Mouse (Mus musculus): ENCODE measurements around the gene Arpc1a.
A peak's percentile ranks its signal among the peaks of the same experiment; 100 is the strongest.
"Not testable (repeated sequence)": the region's sequence is repeated elsewhere in the genome, so short reads cannot be mapped to it uniquely, and the experiment has no call there.

Gene Arpc1a

GRCm38 (mm10) chr5:145104328-145104727 lies 20.7 kb downstream of the Arpc1a start:
- no peak for DNase-seq (ENCODE audit: low spot score)

GRCm38 (mm10) chr5:145105694-145106275 lies 22.2 kb downstream of the Arpc1a start:
- DNase-seq (ENCODE audit: low spot score): no peak

GRCm38 (mm10) chr5:145110401-145110800 lies 26.8 kb downstream of the Arpc1a start:
- no peak for DNase-seq (ENCODE audit: low spot score)

DNA sequence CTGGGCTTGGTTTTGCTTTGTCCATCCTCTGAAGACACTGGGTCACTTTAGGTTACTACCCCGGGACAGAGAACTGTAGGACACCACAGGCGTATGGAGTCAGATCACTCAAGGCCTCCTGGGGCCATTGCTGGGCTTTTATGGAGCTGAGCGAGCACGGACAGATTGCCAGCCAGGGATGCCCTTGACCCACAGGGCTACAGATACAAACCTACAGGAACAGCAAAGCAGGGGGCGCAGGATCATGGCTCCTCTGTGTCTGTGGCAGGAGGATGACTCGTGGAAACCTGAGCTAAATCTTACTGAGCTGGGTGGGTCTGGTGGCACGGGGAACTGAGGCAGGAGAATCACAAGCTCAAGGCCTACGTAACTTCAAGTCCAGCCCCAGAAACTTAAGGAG lies 28.9 kb downstream of the Arpc1a start:
- DNase-seq (ENCODE audit: low spot score): no peak

GRCm38 (mm10) chr5:145113416-145113815 lies 29.8 kb downstream of the Arpc1a start:
- no peak for DNase-seq (ENCODE audit: low spot score)

DNA sequence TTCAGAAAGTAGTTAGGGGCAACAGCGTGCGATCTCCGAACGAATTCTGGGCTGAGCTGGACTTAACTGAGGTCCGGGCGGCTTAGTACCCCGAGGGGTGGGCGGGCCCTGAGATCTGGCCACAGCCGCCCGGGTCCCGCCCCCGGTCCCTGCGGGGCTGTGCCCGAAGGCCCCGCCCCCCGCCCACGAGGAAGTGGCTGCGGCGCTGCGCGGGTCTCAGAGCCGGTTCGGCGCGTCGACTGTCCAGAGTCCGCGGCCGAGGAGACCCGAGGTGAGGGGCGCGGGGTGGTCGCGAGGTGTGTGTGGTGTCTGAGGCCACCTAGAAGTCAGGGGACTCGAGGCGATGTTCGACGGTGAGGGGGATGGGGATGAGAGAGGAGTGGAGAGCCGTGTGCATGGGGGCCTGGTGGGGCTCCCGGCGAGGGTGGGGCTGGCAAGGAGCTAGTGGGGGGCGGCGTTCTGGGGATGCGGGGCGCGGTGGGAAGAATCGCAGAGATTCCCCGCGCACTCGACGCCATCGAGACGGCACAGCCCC lies 30.5 kb downstream of the Arpc1a start, which contains the start of gene Arpc1b:
TSS of gene Arpc1b (plus strand) at position 145 of the 535 bp plus-strand sequence.
- peak; percentile 54 for DNase-seq (ENCODE audit: low spot score)

- DNase-seq (ENCODE audit: low spot score): peak; percentile 63
These were observed 31.2 kb downstream of the Arpc1a start for GRCm38 (mm10) chr5:145114606-145115473.

GRCm38 (mm10) chr5:145115736-145116135 lies 32.1 kb downstream of the Arpc1a start:
- no peak for DNase-seq (ENCODE audit: low spot score)

DNA sequence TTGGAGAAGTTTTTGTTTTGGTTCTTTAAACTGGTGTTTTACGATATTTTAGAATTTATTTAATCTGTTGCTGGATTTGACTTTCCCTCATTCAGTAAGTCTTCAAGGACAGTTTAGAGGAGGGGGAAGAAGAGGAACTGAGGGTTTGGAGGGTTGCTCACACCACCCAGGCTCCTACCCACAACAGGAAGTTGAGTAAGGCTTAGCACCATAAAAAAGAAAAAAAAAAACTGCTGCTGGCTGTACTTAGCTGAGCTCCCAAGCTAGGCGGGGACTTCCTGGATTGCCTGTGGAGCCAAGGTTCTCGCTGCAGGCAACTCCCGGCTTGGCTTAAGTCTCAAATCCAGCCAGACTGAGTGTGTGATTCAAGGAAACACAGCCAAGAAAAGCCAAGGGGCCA lies 32.7 kb downstream of the Arpc1a start:
- peak; percentile 43 for DNase-seq (ENCODE audit: low spot score)

DNA sequence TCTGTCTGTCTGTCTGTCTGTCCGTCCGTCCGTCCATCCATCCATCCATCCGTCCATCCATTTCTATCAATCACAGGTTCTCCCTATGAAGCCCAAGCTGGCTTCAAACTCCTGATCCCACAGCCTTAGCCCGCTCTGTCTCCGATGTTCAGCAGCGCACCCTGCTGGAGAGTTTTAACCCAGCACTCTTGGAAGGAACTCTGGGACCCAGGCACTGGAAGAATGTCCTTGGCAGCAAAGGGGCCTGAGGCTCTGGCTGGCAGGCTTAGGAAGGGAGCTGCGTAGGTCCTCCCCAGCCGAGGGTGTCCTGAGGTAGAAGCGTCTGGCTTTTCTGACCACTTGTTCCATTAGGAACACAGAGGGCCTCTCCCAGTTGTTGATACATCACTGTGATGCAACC lies 33.3 kb downstream of the Arpc1a start:
- peak; percentile 70 for DNase-seq (ENCODE audit: low spot score)

DNA sequence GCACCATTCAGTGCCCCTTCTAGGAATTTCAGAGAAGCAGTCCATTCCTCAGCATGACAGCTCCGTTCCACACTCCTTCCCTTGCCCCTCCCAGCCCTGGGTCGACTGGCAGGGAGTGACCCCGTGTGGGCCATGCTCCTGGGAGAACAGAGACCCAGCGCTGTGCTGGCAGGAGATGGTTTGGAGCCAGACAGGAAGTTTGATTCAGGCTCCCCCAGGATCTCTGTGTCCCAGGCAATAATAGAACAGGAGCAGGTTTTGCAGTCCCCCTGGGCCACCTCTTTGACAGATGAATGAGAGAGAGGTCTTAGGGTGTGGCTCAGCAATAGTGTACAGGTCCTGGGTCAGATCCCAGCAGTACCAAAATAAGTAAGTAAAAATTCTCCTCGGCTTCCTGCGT lies 34.4 kb downstream of the Arpc1a start:
- DNase-seq (ENCODE audit: low spot score): no peak

DNA sequence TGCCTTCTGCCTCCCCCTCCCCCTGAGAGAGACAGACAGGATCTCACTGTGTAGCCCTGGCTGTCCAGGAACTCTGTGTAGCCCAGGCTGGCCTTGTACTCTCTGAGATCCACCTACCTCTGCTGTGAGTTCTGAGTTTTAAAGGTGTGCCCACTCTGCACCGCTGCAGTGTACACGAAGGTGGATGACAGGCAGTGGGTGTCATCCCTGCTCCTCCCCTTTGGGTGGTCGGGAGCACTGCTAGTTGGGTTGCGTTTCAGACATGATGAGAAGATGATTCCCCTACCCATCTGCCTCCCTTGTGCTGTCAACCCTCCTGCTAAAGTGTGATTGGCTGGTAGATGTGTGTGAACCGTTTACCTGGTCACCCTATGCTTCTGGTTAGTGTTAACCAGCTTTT lies 34.8 kb downstream of the Arpc1a start:
- no peak for DNase-seq (ENCODE audit: low spot score)

DNA sequence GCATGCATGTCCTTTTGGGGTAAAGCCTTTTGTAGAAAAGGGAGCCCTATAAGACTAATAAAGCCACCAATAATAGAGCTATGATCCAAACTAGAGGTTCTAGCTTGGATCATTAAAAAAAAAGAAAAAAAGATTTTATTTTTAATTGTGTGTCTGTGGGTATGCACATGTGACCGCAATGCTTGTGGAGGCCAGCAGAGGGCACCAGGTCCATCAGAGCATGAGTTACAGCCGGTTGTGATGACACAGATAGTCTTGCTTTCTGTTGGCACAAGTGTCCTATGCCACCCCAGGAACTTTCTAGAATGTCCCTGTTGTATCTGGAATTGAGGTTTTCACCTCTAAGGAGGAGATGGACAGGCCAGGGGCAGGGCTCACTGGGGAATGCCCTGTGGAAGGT lies 35.8 kb downstream of the Arpc1a start:
- DNase-seq (ENCODE audit: low spot score): no peak

- DNase-seq (ENCODE audit: low spot score): no peak
These were observed 37.3 kb downstream of the Arpc1a start for GRCm38 (mm10) chr5:145120921-145121320.

- no peak for DNase-seq (ENCODE audit: low spot score)
These were observed 39.8 kb downstream of the Arpc1a start for GRCm38 (mm10) chr5:145123396-145123795.

GRCm38 (mm10) chr5:145126580-145126979 lies 43.0 kb downstream of the Arpc1a start:
- DNase-seq (ENCODE audit: low spot score): no peak

- no peak for DNase-seq (ENCODE audit: low spot score)
These were observed 45.5 kb downstream of the Arpc1a start for GRCm38 (mm10) chr5:145129124-145129523.

GRCm38 (mm10) chr5:145129773-145130172 lies 46.1 kb downstream of the Arpc1a start:
- DNase-seq (ENCODE audit: low spot score): not testable (repeated sequence)

GRCm38 (mm10) chr5:145130191-145130590 lies 46.6 kb downstream of the Arpc1a start:
- no peak for DNase-seq (ENCODE audit: low spot score)

DNA sequence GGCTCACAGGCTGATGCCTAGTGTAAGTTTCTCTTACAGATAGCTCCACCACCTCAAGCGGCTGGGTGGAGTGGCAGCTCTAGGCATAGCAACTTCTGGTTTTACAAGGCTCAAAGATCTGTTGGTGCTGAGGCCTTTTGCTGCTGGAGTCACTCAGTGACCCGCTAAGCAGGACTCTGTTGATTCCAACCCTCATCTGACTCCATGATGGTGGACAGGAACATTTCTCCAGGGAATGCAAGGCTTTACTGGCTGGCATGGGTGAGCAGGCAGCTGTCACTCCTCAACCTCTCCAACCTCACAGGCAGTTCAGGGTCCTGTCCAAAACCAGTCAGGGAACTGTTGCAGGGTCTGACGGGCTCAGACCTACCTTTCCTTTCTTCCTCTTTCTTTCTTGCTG lies 47.4 kb downstream of the Arpc1a start:
- DNase-seq (ENCODE audit: low spot score): no peak

- DNase-seq (ENCODE audit: low spot score): not testable (repeated sequence)
These were observed 49.6 kb downstream of the Arpc1a start for GRCm38 (mm10) chr5:145133275-145133674.

DNA sequence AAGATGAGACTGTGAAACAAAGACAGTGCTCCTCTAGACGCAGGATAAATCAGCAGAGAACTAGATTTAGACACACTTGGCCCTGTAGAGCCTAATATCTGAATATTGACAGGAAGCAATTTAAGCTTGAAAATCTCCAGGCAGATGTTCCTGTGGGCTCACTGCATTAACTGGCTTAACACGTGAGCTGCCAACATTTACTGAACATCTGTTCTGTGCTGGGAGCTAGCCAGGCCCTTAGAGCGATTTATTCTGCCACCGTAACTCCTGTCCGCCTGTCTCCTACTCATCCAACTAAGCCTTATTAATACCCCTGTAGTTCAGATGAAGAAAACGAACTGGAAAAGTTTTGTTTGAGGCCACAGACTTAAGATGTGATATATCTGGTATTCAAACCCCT lies 55.2 kb downstream of the Arpc1a start:
- no peak for DNase-seq (ENCODE audit: low spot score)

Data from ovary, postnatal 14 days (tissue).